28 mouse cellular contexts compared by ENCODE assay signal in genomic region chr13:69029078-69029757, GRCm38 (mm10). TPM values are rescaled to one million over a fixed set of nuclear protein-coding genes. Genes with fewer than 3 reads are reported as not detected.
DNase-seq lines count a peak whose midpoint lies in the region; ATAC-seq and TF ChIP-seq lines count a peak whose summit lies in the region.
"Had no signal": no experiment of that assay in that cellular context is flagged by ENCODE, and none has a peak within 500 bp of the region (broad histone marks: within the 10 kb centered on the region; RNA-seq: fewer than 3 reads in every experiment).

No protein-coding gene starts in this region.

- no peak for TF ChIP-seq EP300 in liver, postnatal 0 days (IDR thresholded peaks at IDR 0.05; ENCODE audit: low read depth)
- no peak for TF ChIP-seq EP300 in stomach, postnatal 0 days (optimal IDR thresholded peaks at IDR 0.05)

- H3K9ac ChIP-seq in liver, postnatal 0 days (replicated peaks): no peak overlapping the region
- H3K9ac ChIP-seq in liver, embryonic 12.5 days: no peak overlapping the region
- no peak overlapping the region for H3K9ac ChIP-seq in intestine, embryonic 16.5 days (ENCODE audit: low read depth, low read length)
- no peak overlapping the region for H3K9ac ChIP-seq in stomach, postnatal 0 days (ENCODE audit: low read length)
- H3K9ac ChIP-seq: embryonic facial prominence, embryonic 13.5 days; forebrain, embryonic 12.5 days; forebrain, embryonic 15.5 days; heart, embryonic 13.5 days had no signal

- TF ChIP-seq CTCF in liver, postnatal 0 days (IDR thresholded peaks at IDR 0.05; ENCODE audit: low read depth): no peak
- no peak for TF ChIP-seq CTCF in small intestine, adult 2 months (IDR thresholded peaks at IDR 0.05; ENCODE audit: extremely low read depth, insufficient read length, insufficient replicate concordance, low read depth, low read length)
- no peak for TF ChIP-seq CTCF in stomach, postnatal 0 days (IDR thresholded peaks at IDR 0.05; ENCODE audit: low read depth)
- no peak for TF ChIP-seq CTCF in kidney, adult 2 months (conservative IDR thresholded peaks at IDR 0.05; ENCODE audit: insufficient read depth, insufficient read length, low read depth, low read length)

- H3K27ac ChIP-seq in liver, postnatal 0 days (ENCODE audit: low read depth): peak overlapping the region; percentile 48; the same call in 1 of the 2 replicates
- no peak overlapping the region for H3K27ac ChIP-seq in liver, embryonic 12.5 days
- peak overlapping the region; percentile 72 for H3K27ac ChIP-seq in intestine, embryonic 16.5 days (ENCODE audit: low read length)
- peak overlapping the region; percentile 87 for H3K27ac ChIP-seq in small intestine, adult 2 months (ENCODE audit: insufficient read depth, low read depth, low read length)
- H3K27ac ChIP-seq in stomach, postnatal 0 days (replicated peaks): peak overlapping the region; percentile 30; the same call in 1 of the 2 replicates
- no peak overlapping the region for H3K27ac ChIP-seq in kidney, adult 2 months (ENCODE audit: insufficient read depth, low read depth, low read length)
- H3K27ac ChIP-seq: embryonic facial prominence, embryonic 10.5 days; embryonic facial prominence, embryonic 13.5 days; forebrain, embryonic 12.5 days; forebrain, embryonic 15.5 days; heart, embryonic 10.5 days; heart, embryonic 13.5 days had no signal

- no peak overlapping the region for H3K4me2 ChIP-seq in liver, postnatal 0 days (ENCODE audit: low read depth, low read length)
- no peak overlapping the region for H3K4me2 ChIP-seq in liver, embryonic 12.5 days
- no peak overlapping the region for H3K4me2 ChIP-seq in intestine, embryonic 16.5 days (ENCODE audit: low read depth, low read length)
- no peak overlapping the region for H3K4me2 ChIP-seq in stomach, postnatal 0 days (replicated peaks; ENCODE audit: low read depth)
- H3K4me2 ChIP-seq: embryonic facial prominence, embryonic 13.5 days; forebrain, embryonic 12.5 days; forebrain, embryonic 15.5 days; heart, embryonic 13.5 days had no signal

- peaks cover 5% of the 10 kb centered on the region; the same call in 1 of the 2 replicates for H3K4me1 ChIP-seq in liver, postnatal 0 days (ENCODE audit: insufficient read depth)
- H3K4me1 ChIP-seq in liver, embryonic 12.5 days: no peaks in the 10 kb centered on the region
- H3K4me1 ChIP-seq in intestine, embryonic 16.5 days (ENCODE audit: control insufficient read depth, insufficient read depth, low read length): no peaks in the 10 kb centered on the region
- H3K4me1 ChIP-seq in small intestine, adult 2 months (ENCODE audit: control insufficient read depth, insufficient read depth, insufficient read length, low read length): peaks cover 5% of the 10 kb centered on the region; the same call in 1 of the 2 replicates
- no peaks in the 10 kb centered on the region for H3K4me1 ChIP-seq in stomach, postnatal 0 days (replicated peaks; ENCODE audit: control insufficient read depth, insufficient read depth)
- H3K4me1 ChIP-seq in kidney, adult 2 months (ENCODE audit: control insufficient read depth, insufficient read depth, low read length): no peaks in the 10 kb centered on the region
- H3K4me1 ChIP-seq: embryonic facial prominence, embryonic 10.5 days; embryonic facial prominence, embryonic 13.5 days; forebrain, embryonic 12.5 days; forebrain, embryonic 15.5 days; heart, embryonic 10.5 days; heart, embryonic 13.5 days had no signal

- H3K27me3 ChIP-seq in liver, postnatal 0 days (ENCODE audit: insufficient read depth, low read length): no peaks in the 10 kb centered on the region
- H3K27me3 ChIP-seq in liver, embryonic 12.5 days (replicated peaks): no peaks in the 10 kb centered on the region
- no peaks in the 10 kb centered on the region for H3K27me3 ChIP-seq in intestine, embryonic 16.5 days (replicated peaks; ENCODE audit: control insufficient read depth, insufficient read depth, low read length)
- no peaks in the 10 kb centered on the region for H3K27me3 ChIP-seq in small intestine, adult 2 months (ENCODE audit: control insufficient read depth, insufficient read depth, low read length)
- no peaks in the 10 kb centered on the region for H3K27me3 ChIP-seq in stomach, postnatal 0 days (ENCODE audit: control insufficient read depth, insufficient read depth, low read length)
- H3K27me3 ChIP-seq in kidney, adult 2 months (replicated peaks; ENCODE audit: control insufficient read depth, insufficient read depth, low read length): no peaks in the 10 kb centered on the region
- H3K27me3 ChIP-seq: embryonic facial prominence, embryonic 13.5 days; forebrain, embryonic 12.5 days; forebrain, embryonic 15.5 days; heart, embryonic 13.5 days had no signal

- no peak for DNase-seq in liver, postnatal 0 days
- DNase-seq in stomach, postnatal 0 days (ENCODE audit: low spot score): peak; percentile 56
- DNase-seq in kidney, adult 2 months: no peak
- no peak for DNase-seq in kidney, postnatal 14 days
- no peak for DNase-seq in cerebellum, adult 11-12 months
- DNase-seq: adrenal gland, adult 2 months; adrenal gland, postnatal 14 days; cerebellum, adult 11 months; cerebellum, adult 8-10 months; cerebellum, postnatal 10 days; cerebellum, postnatal 36 days; embryo, embryonic 11 days; gastrocnemius, postnatal 25 days; heart, adult 18-20 months; heart, postnatal 14 days; heart, postnatal 4 days had no signal

- H3K9me3 ChIP-seq in liver, postnatal 0 days (ENCODE audit: low read length): no peaks in the 10 kb centered on the region
- 0 out of 2 replicates have a peak, but pooled peaks cover 4% of the 10 kb centered on the region for H3K9me3 ChIP-seq in liver, embryonic 12.5 days (replicated peaks)
- H3K9me3 ChIP-seq in intestine, embryonic 16.5 days (ENCODE audit: control insufficient read depth, low read length): no peaks in the 10 kb centered on the region
- H3K9me3 ChIP-seq in stomach, postnatal 0 days (ENCODE audit: control insufficient read depth, low read length): no peaks in the 10 kb centered on the region
- H3K9me3 ChIP-seq: embryonic facial prominence, embryonic 10.5 days; embryonic facial prominence, embryonic 13.5 days; forebrain, embryonic 12.5 days; forebrain, embryonic 15.5 days; heart, embryonic 10.5 days; heart, embryonic 13.5 days had no signal

- TF ChIP-seq POLR2A in small intestine, adult 2 months (IDR thresholded peaks at IDR 0.05; ENCODE audit: low read depth, low read length): no peak
- no peak for TF ChIP-seq POLR2A in kidney, adult 2 months (IDR thresholded peaks at IDR 0.05; ENCODE audit: low read depth, low read length)

- no peaks in the 10 kb centered on the region for H3K36me3 ChIP-seq in liver, postnatal 0 days (replicated peaks; ENCODE audit: insufficient read depth, low read length)
- H3K36me3 ChIP-seq in liver, embryonic 12.5 days: no peaks in the 10 kb centered on the region
- no peaks in the 10 kb centered on the region for H3K36me3 ChIP-seq in intestine, embryonic 16.5 days (ENCODE audit: control insufficient read depth, insufficient read depth, low read length)
- no peaks in the 10 kb centered on the region for H3K36me3 ChIP-seq in small intestine, adult 2 months (ENCODE audit: control insufficient read depth, insufficient read depth, low read length)
- no peaks in the 10 kb centered on the region for H3K36me3 ChIP-seq in stomach, postnatal 0 days (ENCODE audit: control insufficient read depth, insufficient read depth, low read length)
- no peaks in the 10 kb centered on the region for H3K36me3 ChIP-seq in kidney, adult 2 months (ENCODE audit: control insufficient read depth, insufficient read depth, low read length)
- H3K36me3 ChIP-seq: embryonic facial prominence, embryonic 10.5 days; embryonic facial prominence, embryonic 13.5 days; forebrain, embryonic 12.5 days; forebrain, embryonic 15.5 days; heart, embryonic 10.5 days; heart, embryonic 13.5 days had no signal

- ATAC-seq in liver, postnatal 0 days: peak; percentile 99
- ATAC-seq in liver, embryonic 12.5 days: no peak
- ATAC-seq in intestine, embryonic 16.5 days: peak; percentile 99
- ATAC-seq in stomach, postnatal 0 days (ENCODE audit: low FRiP score, low TSS enrichment): peak; percentile 98
- ATAC-seq: CD4-positive, CD25-positive, alpha-beta regulatory T cell, adult 4 months; forebrain, embryonic 15.5 days had no signal

- 50% methylated on average over 4 of the region's 4 CpGs for WGBS in liver, postnatal 0 days (ENCODE audit: insufficient replicate concordance)
- 63% methylated on average over 4 of the region's 4 CpGs for whole genome bisulfite sequencing in liver, embryonic 12.5 days (ENCODE audit: insufficient replicate concordance)
- 57% methylated on average over 4 of the region's 4 CpGs for WGBS in intestine, embryonic 16.5 days
- 32% methylated on average over 4 of the region's 4 CpGs for WGBS in small intestine, adult 2 months
- WGBS in stomach, postnatal 0 days: 56% methylated on average over 4 of the region's 4 CpGs
- WGBS in kidney, adult 2 months: 72% methylated on average over 4 of the region's 4 CpGs

- H3K4me3 ChIP-seq in liver, postnatal 0 days (ENCODE audit: low read depth, low read length): no peak overlapping the region
- no peak overlapping the region for H3K4me3 ChIP-seq in liver, embryonic 12.5 days
- H3K4me3 ChIP-seq in intestine, embryonic 16.5 days (ENCODE audit: low read length): no peak overlapping the region
- no peak overlapping the region for H3K4me3 ChIP-seq in small intestine, adult 2 months (ENCODE audit: low read depth, low read length)
- no peak overlapping the region for H3K4me3 ChIP-seq in stomach, postnatal 0 days (ENCODE audit: low read depth, low read length)
- no peak overlapping the region for H3K4me3 ChIP-seq in kidney, adult 2 months (ENCODE audit: insufficient read depth, low read depth, low read length)
- H3K4me3 ChIP-seq: embryonic facial prominence, embryonic 10.5 days; embryonic facial prominence, embryonic 13.5 days; erythroblast, embryonic 14.5 days; forebrain, embryonic 12.5 days; forebrain, embryonic 15.5 days; heart, embryonic 10.5 days; heart, embryonic 13.5 days had no signal

RNA-seq across cellular contexts. Expression of gene Adcy2, which starts 29.9 kb away (rescaled TPM):
- 0.31 and 0.44 TPM in 2 replicates for polyA plus RNA-seq in liver, postnatal 0 days (2015; fragmentation: Nextera tagmentation; extraction: Ambion mirVana)
- 0.48 and 0.51 TPM in 2 replicates for polyA plus RNA-seq in liver, embryonic 12.5 days (2016; fragmentation: Nextera tagmentation; extraction: Ambion mirVana)
- polyA plus RNA-seq in intestine, embryonic 16.5 days (2015; fragmentation: Nextera tagmentation; extraction: Ambion mirVana): 1.1 and 1.5 TPM in 2 replicates
- polyA plus RNA-seq in small intestine, adult 2 months (2012; rRNA removed): 0.51 and 0.56 TPM in 2 replicates
- polyA plus RNA-seq in stomach, postnatal 0 days (2015; fragmentation: Nextera tagmentation; extraction: Ambion mirVana): 3.7 and 4.3 TPM in 2 replicates
- 0.38 and 0.83 TPM in 2 replicates for polyA plus RNA-seq in kidney, adult 2 months (2012; rRNA removed)
- polyA plus RNA-seq: C2C12; CD4-positive, CD25-positive, alpha-beta regulatory T cell, adult 4 months; erythroblast, embryonic 14.5 days had no signal

Comparison
In these comparisons a context has a peak if more than half of its experiments do, and no peak if none do; other contexts are left out.
1. H3K27ac ChIP-seq: peak in liver, postnatal 0 days (single experiment), intestine, embryonic 16.5 days (single experiment), small intestine, adult 2 months (single experiment) and stomach, postnatal 0 days (single experiment); none in liver, embryonic 12.5 days (single experiment) and kidney, adult 2 months (single experiment).